Mouse (Mus musculus) 3134 (cell line): ENCODE data around the gene Dner.

Source experiments
- DNase-seq: peaks from one replicate; pipeline ENCODE4 v3.0.0-alpha.2; 2011; ENCODE audit warnings: low spot score; ENCODE audit not compliant: insufficient read length; ENCODE audit errors: extremely low read depth

Gene Dner

GRCm38 (mm10) chr1:84640463-84640862 lies 55.6 kb downstream of the Dner start:
- no peak for DNase-seq

- DNase-seq: no peak
Observed at GRCm38 (mm10) chr1:84636890-84637289, 59.1 kb downstream of the Dner start.

GRCm38 (mm10) chr1:84628244-84628643 lies 67.8 kb downstream of the Dner start:
- no peak for DNase-seq

GRCm38 (mm10) chr1:84622978-84623554 lies 73.0 kb downstream of the Dner start:
- DNase-seq: no peak

GRCm38 (mm10) chr1:84621308-84621707 lies 74.7 kb downstream of the Dner start:
- DNase-seq: no peak

- no peak for DNase-seq
Observed at GRCm38 (mm10) chr1:84619131-84619760, 76.8 kb downstream of the Dner start.

- DNase-seq: no peak
Observed at GRCm38 (mm10) chr1:84618094-84618493, 77.9 kb downstream of the Dner start.

GRCm38 (mm10) chr1:84616133-84616532 lies 79.9 kb downstream of the Dner start:
- no peak for DNase-seq

GRCm38 (mm10) chr1:84614596-84614995 lies 81.4 kb downstream of the Dner start:
- DNase-seq: no peak

GRCm38 (mm10) chr1:84613119-84613518 lies 82.9 kb downstream of the Dner start:
- no peak for DNase-seq

- DNase-seq: no peak
Observed at GRCm38 (mm10) chr1:84611331-84611730, 84.7 kb downstream of the Dner start.

GRCm38 (mm10) chr1:84599025-84599424 lies 97.0 kb downstream of the Dner start:
- DNase-seq: no peak

GRCm38 (mm10) chr1:84596023-84596422 lies 100.0 kb downstream of the Dner start:
- DNase-seq: peak; percentile 24

GRCm38 (mm10) chr1:84592394-84592793 lies 103.6 kb downstream of the Dner start:
- DNase-seq: no peak

- no peak for DNase-seq
Observed at GRCm38 (mm10) chr1:84590534-84590933, 105.5 kb downstream of the Dner start.

GRCm38 (mm10) chr1:84585434-84585833 lies 110.6 kb downstream of the Dner start:
- no peak for DNase-seq

- DNase-seq: peak; percentile 9
Observed at GRCm38 (mm10) chr1:84581812-84582211, 114.2 kb downstream of the Dner start.

GRCm38 (mm10) chr1:84561841-84562240 lies 134.2 kb downstream of the Dner start:
- peak; percentile 25 for DNase-seq

GRCm38 (mm10) chr1:84561387-84561786 lies 134.6 kb downstream of the Dner start:
- DNase-seq: no peak

GRCm38 (mm10) chr1:84556546-84557511 lies 139.2 kb downstream of the Dner start:
- DNase-seq: no peak

GRCm38 (mm10) chr1:84552005-84552404 lies 144.0 kb downstream of the Dner start:
- DNase-seq: no peak

- DNase-seq: no peak
Observed at GRCm38 (mm10) chr1:84550065-84550368, 146.0 kb downstream of the Dner start.
